Comparison of ENCODE assay signal across 8 mouse cellular contexts in the genomic region with DNA sequence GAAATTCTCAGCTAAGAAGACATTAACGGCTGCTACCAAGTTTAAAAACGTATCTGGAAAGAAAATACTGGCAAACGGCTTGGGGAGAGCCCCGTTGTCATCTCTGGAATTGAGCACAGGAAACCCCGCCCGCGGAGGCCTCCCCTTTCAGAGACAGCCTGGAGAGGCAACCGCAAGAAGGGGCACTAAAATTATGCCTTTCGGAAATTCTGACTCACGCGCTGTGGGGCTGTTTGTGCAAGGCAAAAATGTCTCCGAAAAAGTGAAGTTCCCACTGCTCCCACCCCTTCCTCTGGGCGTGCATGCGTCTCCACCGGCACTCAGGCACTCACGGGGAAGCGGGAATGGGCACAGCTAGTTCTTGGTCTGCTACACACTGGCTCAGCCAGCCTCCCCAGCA. TPM values are rescaled to one million over a fixed set of nuclear protein-coding genes. Genes with fewer than 3 reads are reported as not detected.
DNase-seq lines count a peak whose midpoint lies in the region; ATAC-seq and TF ChIP-seq lines count a peak whose summit lies in the region.

No protein-coding gene starts in this region.

- peaks cover 6% of the 10 kb centered on the region for H3K4me1 ChIP-seq in midbrain, embryonic 11.5 days (ENCODE audit: control insufficient read depth, insufficient read depth, low read length)
- peaks cover 22% of the 10 kb centered on the region for H3K4me1 ChIP-seq in midbrain, embryonic 10.5 days
- peaks cover 41% of the 10 kb centered on the region for H3K4me1 ChIP-seq in embryonic facial prominence, embryonic 15.5 days
- H3K4me1 ChIP-seq in limb, embryonic 14.5 days (ENCODE audit: control insufficient read depth, insufficient read depth, low read length): peaks cover 37% of the 10 kb centered on the region
- H3K4me1 ChIP-seq in neural tube, embryonic 13.5 days (replicated peaks): peaks cover 29% of the 10 kb centered on the region
- peaks cover 18% of the 10 kb centered on the region for H3K4me1 ChIP-seq in hindbrain, embryonic 16.5 days (ENCODE audit: control insufficient read depth, insufficient read depth, low read depth, low read length)

- H3K36me3 ChIP-seq in midbrain, embryonic 11.5 days (ENCODE audit: control insufficient read depth, insufficient read depth, low read length): no peaks in the 10 kb centered on the region
- no peaks in the 10 kb centered on the region for H3K36me3 ChIP-seq in midbrain, embryonic 10.5 days
- H3K36me3 ChIP-seq in embryonic facial prominence, embryonic 15.5 days: no peaks in the 10 kb centered on the region
- no peaks in the 10 kb centered on the region for H3K36me3 ChIP-seq in limb, embryonic 14.5 days (ENCODE audit: control insufficient read depth, insufficient read depth, low read length)
- no peaks in the 10 kb centered on the region for H3K36me3 ChIP-seq in neural tube, embryonic 13.5 days
- no peaks in the 10 kb centered on the region for H3K36me3 ChIP-seq in hindbrain, embryonic 16.5 days (ENCODE audit: control insufficient read depth, insufficient read depth, low read length)

- H3K27me3 ChIP-seq in midbrain, embryonic 11.5 days (ENCODE audit: control insufficient read depth, insufficient read depth, low read length): peaks cover 27% of the 10 kb centered on the region
- H3K27me3 ChIP-seq in midbrain, embryonic 10.5 days (ENCODE audit: low read depth, poor library complexity, severe bottlenecking): peaks cover 43% of the 10 kb centered on the region
- H3K27me3 ChIP-seq in embryonic facial prominence, embryonic 15.5 days: no peaks in the 10 kb centered on the region
- H3K27me3 ChIP-seq in limb, embryonic 14.5 days (ENCODE audit: control insufficient read depth, insufficient read depth, low read length): peaks cover 5% of the 10 kb centered on the region; the same call in 1 of the 2 replicates
- peaks cover 42% of the 10 kb centered on the region for H3K27me3 ChIP-seq in neural tube, embryonic 13.5 days
- H3K27me3 ChIP-seq in hindbrain, embryonic 16.5 days (replicated peaks; ENCODE audit: control insufficient read depth, insufficient read depth, low read length): peaks cover 11% of the 10 kb centered on the region

- peak; percentile 59 for DNase-seq in midbrain, embryonic 11.5 days (ENCODE audit: low spot score, missing footprints)
- no peak for DNase-seq in midbrain, embryonic 10.5 days (ENCODE audit: low spot score)
- peak; percentile 66 to 73 for DNase-seq in heart, postnatal 14 days
- peak; percentile 82 for DNase-seq in limb, embryonic 14.5 days (ENCODE audit: low spot score)
- DNase-seq in thymus, postnatal 14 days: peak; percentile 91

- H3K27ac ChIP-seq in midbrain, embryonic 11.5 days (ENCODE audit: low read depth, low read length): no peak overlapping the region
- no peak overlapping the region for H3K27ac ChIP-seq in midbrain, embryonic 10.5 days (replicated peaks)
- H3K27ac ChIP-seq in embryonic facial prominence, embryonic 15.5 days (replicated peaks): peak overlapping the region; percentile 85
- peak overlapping the region; percentile 61 for H3K27ac ChIP-seq in limb, embryonic 14.5 days (replicated peaks; ENCODE audit: low read depth, low read length)
- H3K27ac ChIP-seq in neural tube, embryonic 13.5 days (replicated peaks): no peak overlapping the region
- H3K27ac ChIP-seq in hindbrain, embryonic 16.5 days (ENCODE audit: low read depth, low read length): no peak overlapping the region

- no peak overlapping the region for H3K9ac ChIP-seq in midbrain, embryonic 11.5 days (ENCODE audit: low read length)
- H3K9ac ChIP-seq in embryonic facial prominence, embryonic 15.5 days: no peak overlapping the region
- 0 out of 2 replicates have a peak overlapping the region, but pooled peaks have one; percentile 36 for H3K9ac ChIP-seq in limb, embryonic 14.5 days (ENCODE audit: low read depth, low read length, severe bottlenecking)
- H3K9ac ChIP-seq in neural tube, embryonic 13.5 days: no peak overlapping the region
- H3K9ac ChIP-seq in hindbrain, embryonic 16.5 days (ENCODE audit: low read depth, low read length): no peak overlapping the region

- no peak overlapping the region for H3K4me3 ChIP-seq in midbrain, embryonic 11.5 days (ENCODE audit: low read depth, low read length)
- H3K4me3 ChIP-seq in midbrain, embryonic 10.5 days: no peak overlapping the region
- no peak overlapping the region for H3K4me3 ChIP-seq in embryonic facial prominence, embryonic 15.5 days (replicated peaks)
- H3K4me3 ChIP-seq in limb, embryonic 14.5 days (replicated peaks; ENCODE audit: low read length): peak overlapping the region; percentile 7; the same call in 1 of the 2 replicates
- H3K4me3 ChIP-seq in neural tube, embryonic 13.5 days: no peak overlapping the region
- no peak overlapping the region for H3K4me3 ChIP-seq in hindbrain, embryonic 16.5 days (ENCODE audit: low read length)

- 53% methylated on average over 17 of the region's 17 CpGs for WGBS in midbrain, embryonic 11.5 days
- 48% methylated on average over 17 of the region's 17 CpGs for WGBS in midbrain, embryonic 10.5 days
- WGBS in embryonic facial prominence, embryonic 15.5 days: 17% methylated on average over 17 of the region's 17 CpGs
- 20% methylated on average over 17 of the region's 17 CpGs for WGBS in limb, embryonic 14.5 days
- 46% methylated on average over 17 of the region's 17 CpGs for WGBS in neural tube, embryonic 13.5 days
- 48% methylated on average over 17 of the region's 17 CpGs for WGBS in hindbrain, embryonic 16.5 days

- TF ChIP-seq POLR2A in limb, embryonic 14.5 days (IDR thresholded peaks at IDR 0.05; ENCODE audit: borderline replicate concordance, extremely low read depth, insufficient read depth, insufficient read length): no peak

- ATAC-seq in midbrain, embryonic 11.5 days (ENCODE audit: low FRiP score): no peak
- no peak for ATAC-seq in embryonic facial prominence, embryonic 15.5 days (ENCODE audit: insufficient number of reproducible peaks, low FRiP score, low TSS enrichment, low read depth)
- no peak; the same call in 1 of the 2 replicates for ATAC-seq in limb, embryonic 14.5 days (ENCODE audit: low FRiP score, low read depth)
- ATAC-seq in neural tube, embryonic 13.5 days (ENCODE audit: low read depth): no peak
- ATAC-seq in hindbrain, embryonic 16.5 days: no peak

- intact Hi-C loops in heart, postnatal 14 days (cut with DNase I): no loop called here

- H3K4me2 ChIP-seq in midbrain, embryonic 11.5 days: no peak overlapping the region
- H3K4me2 ChIP-seq in embryonic facial prominence, embryonic 15.5 days (replicated peaks): peak overlapping the region; percentile 23; the same call in 1 of the 2 replicates
- peak overlapping the region; percentile 33 for H3K4me2 ChIP-seq in limb, embryonic 14.5 days (replicated peaks; ENCODE audit: low read depth, low read length, severe bottlenecking)
- 0 out of 2 replicates have a peak overlapping the region, but pooled peaks have one; percentile 0 for H3K4me2 ChIP-seq in neural tube, embryonic 13.5 days
- no peak overlapping the region for H3K4me2 ChIP-seq in hindbrain, embryonic 16.5 days (ENCODE audit: low read length)

- H3K9me3 ChIP-seq in midbrain, embryonic 11.5 days (ENCODE audit: control insufficient read depth, low read length): no peaks in the 10 kb centered on the region
- no peaks in the 10 kb centered on the region for H3K9me3 ChIP-seq in midbrain, embryonic 10.5 days (replicated peaks)
- H3K9me3 ChIP-seq in embryonic facial prominence, embryonic 15.5 days (replicated peaks): no peaks in the 10 kb centered on the region
- H3K9me3 ChIP-seq in limb, embryonic 14.5 days (ENCODE audit: control insufficient read depth, low read length): no peaks in the 10 kb centered on the region
- H3K9me3 ChIP-seq in neural tube, embryonic 13.5 days: no peaks in the 10 kb centered on the region
- H3K9me3 ChIP-seq in hindbrain, embryonic 16.5 days (ENCODE audit: control insufficient read depth, low read length): no peaks in the 10 kb centered on the region

RNA-seq across cellular contexts. Expression of gene Syne3, which starts 3.5 kb away (rescaled TPM):
- polyA plus RNA-seq in midbrain, embryonic 11.5 days (2014; fragmentation: Nextera tagmentation; extraction: Ambion mirVana): 0.10 TPM in 1 of 2 replicates, not detected in the other
- 0.10 and 0.14 TPM in 2 replicates for polyA plus RNA-seq in midbrain, embryonic 10.5 days (2016; fragmentation: Nextera tagmentation; extraction: Ambion mirVana)
- 3.6 and 4.4 TPM in 2 replicates for polyA plus RNA-seq in embryonic facial prominence, embryonic 15.5 days (2015; fragmentation: Nextera tagmentation; extraction: Ambion mirVana)
- total RNA-seq in heart, postnatal 14 days (2021): 1 to 10 TPM; 5.2 to 6.1 TPM
- polyA plus RNA-seq in limb, embryonic 14.5 days (2012; rRNA removed): 2.6 and 3.0 TPM in 2 replicates
- 1.2 and 2.0 TPM in 2 replicates for polyA plus RNA-seq in limb, embryonic 14.5 days (2014; fragmentation: Nextera tagmentation; extraction: Ambion mirVana)
- polyA plus RNA-seq in neural tube, embryonic 13.5 days (2015; fragmentation: Nextera tagmentation; extraction: Ambion mirVana): 0.28 and 0.32 TPM in 2 replicates
- polyA plus RNA-seq in hindbrain, embryonic 16.5 days (2015; fragmentation: Nextera tagmentation; extraction: Ambion mirVana): 0.38 and 0.60 TPM in 2 replicates

RNA-seq across cellular contexts. Expression of gene Glrx5, which starts 19.4 kb away (rescaled TPM):
- polyA plus RNA-seq in midbrain, embryonic 11.5 days (2014; fragmentation: Nextera tagmentation; extraction: Ambion mirVana): 186 and 197 TPM in 2 replicates
- polyA plus RNA-seq in midbrain, embryonic 10.5 days (2016; fragmentation: Nextera tagmentation; extraction: Ambion mirVana): 217 and 246 TPM in 2 replicates
- polyA plus RNA-seq in embryonic facial prominence, embryonic 15.5 days (2015; fragmentation: Nextera tagmentation; extraction: Ambion mirVana): 152 and 159 TPM in 2 replicates
- total RNA-seq in heart, postnatal 14 days (2021): 10 to 100 TPM; 90.2 to 91.5 TPM
- 70.0 and 85.1 TPM in 2 replicates for polyA plus RNA-seq in limb, embryonic 14.5 days (2012; rRNA removed)
- 163 and 175 TPM in 2 replicates for polyA plus RNA-seq in limb, embryonic 14.5 days (2014; fragmentation: Nextera tagmentation; extraction: Ambion mirVana)
- 151 and 167 TPM in 2 replicates for polyA plus RNA-seq in neural tube, embryonic 13.5 days (2015; fragmentation: Nextera tagmentation; extraction: Ambion mirVana)
- polyA plus RNA-seq in hindbrain, embryonic 16.5 days (2015; fragmentation: Nextera tagmentation; extraction: Ambion mirVana): 168 and 179 TPM in 2 replicates

Comparison
In these comparisons a context has a peak if more than half of its experiments do, and no peak if none do; other contexts are left out.
1. H3K27ac ChIP-seq: peak in embryonic facial prominence, embryonic 15.5 days (single experiment) and limb, embryonic 14.5 days (single experiment); none in midbrain, embryonic 11.5 days (single experiment), midbrain, embryonic 10.5 days (single experiment), neural tube, embryonic 13.5 days (single experiment) and hindbrain, embryonic 16.5 days (single experiment).
2. H3K4me2 ChIP-seq: peak in embryonic facial prominence, embryonic 15.5 days (single experiment), limb, embryonic 14.5 days (single experiment) and neural tube, embryonic 13.5 days (single experiment); none in midbrain, embryonic 11.5 days (single experiment) and hindbrain, embryonic 16.5 days (single experiment).